Mouse (Mus musculus): ENCODE measurements around the gene Rac3. TPM values are rescaled to one million over a fixed set of nuclear protein-coding genes. Genes with fewer than 3 reads are reported as not detected.

Rac3 gene
- polyA plus RNA-seq, 1 experiment from 2014 or later = 347 TPM

- no peaks in the 10 kb centered on the region for H3K9me3 ChIP-seq (ENCODE audit: control insufficient read depth, low read length)
- H3K27me3 ChIP-seq (replicated peaks; ENCODE audit: control insufficient read depth, insufficient read depth, low read length) = no peaks in the 10 kb centered on the region
- H3K4me3 ChIP-seq (replicated peaks; ENCODE audit: low read length) = no peak overlapping the region
- no peak overlapping the region for H3K27ac ChIP-seq (ENCODE audit: low read length)
- 73% methylated on average over 10 of the region's 10 CpGs for WGBS
- H3K4me2 ChIP-seq (ENCODE audit: low read length) = no peak overlapping the region
- 0 out of 2 replicates have a peak, but pooled peaks cover 4% of the 10 kb centered on the region for H3K36me3 ChIP-seq (ENCODE audit: control insufficient read depth, insufficient read depth)
- H3K9ac ChIP-seq (replicated peaks; ENCODE audit: low read depth, low read length) = no peak overlapping the region
- no peak for ATAC-seq
- H3K4me1 ChIP-seq (replicated peaks; ENCODE audit: control insufficient read depth, insufficient read depth, low read length) = no peaks in the 10 kb centered on the region
These were observed 23.5 kb upstream of the Rac3 start for GRCm38 (mm10) chr11:120697741-120698140.

DNA sequence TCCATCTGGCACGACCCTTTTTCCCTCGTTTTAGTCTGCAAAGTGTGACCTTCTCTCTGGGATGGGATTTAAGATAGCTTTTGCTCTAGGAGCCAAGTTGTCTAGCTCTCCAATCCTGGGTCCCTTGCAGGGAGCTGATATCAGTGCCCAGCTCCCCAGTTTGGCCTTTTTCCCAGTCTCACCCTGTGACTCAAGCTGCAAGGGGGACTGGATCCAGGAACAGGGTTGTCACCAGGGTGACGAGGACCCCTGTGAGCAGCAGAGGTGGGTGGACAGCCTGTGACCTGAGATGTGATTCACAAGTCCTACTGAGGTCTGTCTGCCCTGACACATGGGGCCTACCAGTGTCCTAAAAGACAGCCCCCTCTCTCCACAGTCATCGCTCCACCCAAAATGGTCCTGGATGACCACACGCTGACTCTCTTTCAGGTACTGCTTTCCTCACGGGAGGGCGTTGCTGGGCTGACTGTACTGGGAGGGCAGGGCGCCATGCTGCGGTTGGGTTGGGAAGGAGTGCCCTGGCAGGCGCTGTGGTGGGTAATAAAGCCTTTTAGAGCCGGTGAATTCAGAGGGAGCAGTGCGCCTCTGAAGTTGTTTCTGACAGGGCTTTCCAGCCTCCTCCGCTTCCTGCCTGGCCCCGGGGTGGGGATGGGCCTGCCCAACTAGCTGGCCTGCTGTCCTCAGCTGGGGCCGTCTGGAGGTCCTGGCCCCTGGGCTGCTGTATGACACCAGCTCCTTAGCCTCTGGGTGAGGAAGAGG lies 17.4 kb upstream of the Rac3 start:
- Histone ChIP-seq H3K36me3 (ENCODE audit: control insufficient read depth, insufficient read depth) (peaks cover 6% of the 10 kb centered on the region; the same call in 1 of the 2 replicates), H3K9ac (replicated peaks; ENCODE audit: low read depth, low read length) (no peak overlapping the region), H3K4me2 (ENCODE audit: low read length) (no peak overlapping the region), H3K4me3 (replicated peaks; ENCODE audit: low read length) (no peak overlapping the region), H3K9me3 (ENCODE audit: control insufficient read depth, low read length) (no peaks in the 10 kb centered on the region), H3K27ac (ENCODE audit: low read length) (no peak overlapping the region), H3K27me3 (replicated peaks; ENCODE audit: control insufficient read depth, insufficient read depth, low read length) (no peaks in the 10 kb centered on the region), H3K4me1 (replicated peaks; ENCODE audit: control insufficient read depth, insufficient read depth, low read length) (peaks cover 13% of the 10 kb centered on the region)
- no peak for ATAC-seq
- 44% methylated on average over 15 of the region's 15 CpGs for WGBS

- Histone ChIP-seq H3K4me3 (replicated peaks; ENCODE audit: low read length) (no peak overlapping the region), H3K27me3 (replicated peaks; ENCODE audit: control insufficient read depth, insufficient read depth, low read length) (no peaks in the 10 kb centered on the region), H3K9ac (replicated peaks; ENCODE audit: low read depth, low read length) (no peak overlapping the region), H3K9me3 (ENCODE audit: control insufficient read depth, low read length) (no peaks in the 10 kb centered on the region), H3K36me3 (ENCODE audit: control insufficient read depth, insufficient read depth) (peaks cover 7% of the 10 kb centered on the region; the same call in 1 of the 2 replicates), H3K27ac (ENCODE audit: low read length) (no peak overlapping the region), H3K4me1 (replicated peaks; ENCODE audit: control insufficient read depth, insufficient read depth, low read length) (peaks cover 13% of the 10 kb centered on the region), H3K4me2 (ENCODE audit: low read length) (no peak overlapping the region)
- ATAC-seq = no peak
- WGBS = 20% methylated on average over 8 of the region's 8 CpGs
These were observed 16.6 kb upstream of the Rac3 start for GRCm38 (mm10) chr11:120704486-120705325.

- no peak overlapping the region for H3K4me2 ChIP-seq (ENCODE audit: low read length)
- H3K9ac ChIP-seq (replicated peaks; ENCODE audit: low read depth, low read length) = no peak overlapping the region
- peaks cover 8% of the 10 kb centered on the region for H3K36me3 ChIP-seq (ENCODE audit: control insufficient read depth, insufficient read depth)
- no peak for ATAC-seq
- H3K27ac ChIP-seq (ENCODE audit: low read length) = no peak overlapping the region
- WGBS = 73% methylated on average over 5 of the region's 5 CpGs
- no peak overlapping the region for H3K4me3 ChIP-seq (replicated peaks; ENCODE audit: low read length)
- peaks cover 13% of the 10 kb centered on the region for H3K4me1 ChIP-seq (replicated peaks; ENCODE audit: control insufficient read depth, insufficient read depth, low read length)
- no peaks in the 10 kb centered on the region for H3K9me3 ChIP-seq (ENCODE audit: control insufficient read depth, low read length)
- H3K27me3 ChIP-seq (replicated peaks; ENCODE audit: control insufficient read depth, insufficient read depth, low read length) = no peaks in the 10 kb centered on the region
These were observed 15.2 kb upstream of the Rac3 start for GRCm38 (mm10) chr11:120706120-120706519.

DNA sequence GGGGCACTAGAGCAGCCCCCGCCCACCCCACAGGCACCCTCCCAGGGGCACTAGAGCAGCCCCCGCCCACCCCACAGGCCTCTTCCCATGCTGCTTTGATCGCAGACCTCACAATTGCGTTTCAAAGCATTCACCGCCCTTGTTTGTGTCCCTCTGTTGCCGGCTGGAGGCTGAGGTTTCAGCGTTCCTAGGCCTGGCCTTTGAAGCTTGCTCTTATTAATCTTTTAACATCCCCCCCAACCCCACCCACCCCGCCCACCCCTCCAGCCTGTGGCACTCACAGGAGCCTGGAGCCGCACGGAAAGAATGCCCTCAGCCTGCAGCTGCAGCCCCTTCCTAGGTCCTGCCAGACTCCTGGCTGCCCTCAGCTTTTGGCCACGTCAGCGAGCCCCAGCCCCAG lies 14.0 kb upstream of the Rac3 start:
- H3K9me3 ChIP-seq (ENCODE audit: control insufficient read depth, low read length) = no peaks in the 10 kb centered on the region
- no peak overlapping the region for H3K4me3 ChIP-seq (replicated peaks; ENCODE audit: low read length)
- H3K27ac ChIP-seq (ENCODE audit: low read length) = no peak overlapping the region
- no peak overlapping the region for H3K9ac ChIP-seq (replicated peaks; ENCODE audit: low read depth, low read length)
- H3K36me3 ChIP-seq (ENCODE audit: control insufficient read depth, insufficient read depth) = peaks cover 7% of the 10 kb centered on the region
- no peak overlapping the region for H3K4me2 ChIP-seq (ENCODE audit: low read length)
- no peaks in the 10 kb centered on the region for H3K27me3 ChIP-seq (replicated peaks; ENCODE audit: control insufficient read depth, insufficient read depth, low read length)
- H3K4me1 ChIP-seq (replicated peaks; ENCODE audit: control insufficient read depth, insufficient read depth, low read length) = peaks cover 14% of the 10 kb centered on the region
- ATAC-seq = no peak
- 5% methylated on average over 11 of the region's 12 CpGs for WGBS

- no peaks in the 10 kb centered on the region for H3K9me3 ChIP-seq (ENCODE audit: control insufficient read depth, low read length)
- WGBS = 49% methylated on average over 5 of the region's 5 CpGs
- no peaks in the 10 kb centered on the region for H3K27me3 ChIP-seq (replicated peaks; ENCODE audit: control insufficient read depth, insufficient read depth, low read length)
- ATAC-seq = no peak
- no peak overlapping the region for H3K27ac ChIP-seq (ENCODE audit: low read length)
- H3K4me1 ChIP-seq (replicated peaks; ENCODE audit: control insufficient read depth, insufficient read depth, low read length) = peaks cover 21% of the 10 kb centered on the region
- peaks cover 7% of the 10 kb centered on the region for H3K36me3 ChIP-seq (ENCODE audit: control insufficient read depth, insufficient read depth)
- no peak overlapping the region for H3K4me3 ChIP-seq (replicated peaks; ENCODE audit: low read length)
- H3K4me2 ChIP-seq (ENCODE audit: low read length) = no peak overlapping the region
- H3K9ac ChIP-seq (replicated peaks; ENCODE audit: low read depth, low read length) = no peak overlapping the region
These were observed 13.3 kb upstream of the Rac3 start for GRCm38 (mm10) chr11:120707969-120708368.

DNA sequence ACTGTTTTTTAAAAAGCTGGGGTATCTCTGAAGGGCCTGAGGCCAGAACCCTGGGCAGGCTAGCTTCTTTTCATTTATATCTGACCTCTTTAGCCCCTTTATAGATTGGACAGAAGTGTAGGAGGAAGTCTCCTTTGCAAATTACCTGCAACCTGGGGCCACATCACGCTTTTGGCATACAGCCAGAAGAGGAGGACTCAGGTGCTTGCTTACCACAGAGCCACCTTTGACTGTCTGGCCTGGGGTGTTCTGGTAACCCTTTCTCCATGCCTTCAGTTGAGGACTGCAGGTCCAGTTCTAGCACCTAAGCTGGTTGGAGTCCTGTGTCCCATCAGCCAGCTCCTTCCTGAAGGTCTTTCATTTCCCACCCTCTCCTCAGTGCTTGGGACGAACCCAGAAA lies 11.7 kb upstream of the Rac3 start:
- no peak overlapping the region for H3K4me3 ChIP-seq (replicated peaks; ENCODE audit: low read length)
- no peak for ATAC-seq
- peaks cover 23% of the 10 kb centered on the region for H3K4me1 ChIP-seq (replicated peaks; ENCODE audit: control insufficient read depth, insufficient read depth, low read length)
- 77% methylated on average over 2 of the region's 2 CpGs for WGBS
- no peaks in the 10 kb centered on the region for H3K9me3 ChIP-seq (ENCODE audit: control insufficient read depth, low read length)
- no peak overlapping the region for H3K9ac ChIP-seq (replicated peaks; ENCODE audit: low read depth, low read length)
- H3K4me2 ChIP-seq (ENCODE audit: low read length) = no peak overlapping the region
- H3K27ac ChIP-seq (ENCODE audit: low read length) = no peak overlapping the region
- no peaks in the 10 kb centered on the region for H3K27me3 ChIP-seq (replicated peaks; ENCODE audit: control insufficient read depth, insufficient read depth, low read length)
- peaks cover 7% of the 10 kb centered on the region for H3K36me3 ChIP-seq (ENCODE audit: control insufficient read depth, insufficient read depth)

GRCm38 (mm10) chr11:120710672-120711071 lies 10.6 kb upstream of the Rac3 start:
- no peak overlapping the region for H3K9ac ChIP-seq (replicated peaks; ENCODE audit: low read depth, low read length)
- WGBS = 91% methylated on average over 5 of the region's 5 CpGs
- no peaks in the 10 kb centered on the region for H3K27me3 ChIP-seq (replicated peaks; ENCODE audit: control insufficient read depth, insufficient read depth, low read length)
- ATAC-seq = no peak
- H3K36me3 ChIP-seq (ENCODE audit: control insufficient read depth, insufficient read depth) = peaks cover 7% of the 10 kb centered on the region
- no peak overlapping the region for H3K4me3 ChIP-seq (replicated peaks; ENCODE audit: low read length)
- H3K4me2 ChIP-seq (ENCODE audit: low read length) = no peak overlapping the region
- H3K9me3 ChIP-seq (ENCODE audit: control insufficient read depth, low read length) = no peaks in the 10 kb centered on the region
- H3K27ac ChIP-seq (ENCODE audit: low read length) = no peak overlapping the region
- peaks cover 25% of the 10 kb centered on the region for H3K4me1 ChIP-seq (replicated peaks; ENCODE audit: control insufficient read depth, insufficient read depth, low read length)

DNA sequence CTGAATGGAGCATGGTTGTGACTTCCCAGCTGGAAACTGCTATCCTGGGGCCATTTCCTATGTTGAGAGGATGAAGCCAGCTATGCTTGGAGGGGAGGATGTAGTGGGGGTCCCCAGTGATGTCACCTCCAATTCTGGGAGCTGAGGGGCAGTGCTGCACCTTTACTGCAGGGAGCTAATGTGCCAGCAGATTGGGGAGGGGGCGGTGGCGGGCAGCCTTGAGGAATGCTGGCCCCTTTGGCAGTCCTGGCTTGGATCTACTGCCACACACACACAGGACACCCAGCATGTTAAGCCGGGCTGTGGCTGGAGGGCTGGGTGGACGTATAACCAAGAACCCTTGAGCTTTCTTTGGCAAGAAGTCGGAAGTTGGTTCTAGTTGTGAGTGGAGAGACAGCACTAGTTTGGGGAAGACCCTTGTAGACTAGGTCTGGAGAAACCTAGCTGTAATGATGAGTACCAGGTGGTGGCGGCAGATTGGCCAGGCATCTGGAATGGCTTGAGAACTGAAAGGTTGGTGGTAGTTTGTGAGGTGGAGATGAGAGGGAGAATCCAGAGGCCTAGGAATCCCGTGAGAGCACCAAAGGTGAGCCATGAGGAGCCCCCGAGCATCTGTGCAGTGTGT lies 9.2 kb upstream of the Rac3 start:
- Histone ChIP-seq H3K9ac (replicated peaks; ENCODE audit: low read depth, low read length) (no peak overlapping the region), H3K27ac (ENCODE audit: low read length) (no peak overlapping the region), H3K27me3 (replicated peaks; ENCODE audit: control insufficient read depth, insufficient read depth, low read length) (no peaks in the 10 kb centered on the region), H3K36me3 (ENCODE audit: control insufficient read depth, insufficient read depth) (peaks cover 7% of the 10 kb centered on the region), H3K4me2 (ENCODE audit: low read length) (peak overlapping the region; percentile 100), H3K4me3 (replicated peaks; ENCODE audit: low read length) (no peak overlapping the region), H3K9me3 (ENCODE audit: control insufficient read depth, low read length) (no peaks in the 10 kb centered on the region), H3K4me1 (replicated peaks; ENCODE audit: control insufficient read depth, insufficient read depth, low read length) (peaks cover 20% of the 10 kb centered on the region)
- no peak for ATAC-seq
- 68% methylated on average over 8 of the region's 8 CpGs for WGBS
